Mouse (Mus musculus) brain, embryonic 14.5 days (tissue): ENCODE results near the gene Ech1. TPM values are rescaled to one million over a fixed set of nuclear protein-coding genes. Genes with fewer than 3 reads are reported as not detected.

Source experiments
- DNase-seq: peaks from one replicate; pipeline ENCODE4 v3.0.0-alpha.2; 2011; ENCODE audit warnings: low read depth
- CTCF ChIP-seq: fragments of 200-500 bp; IDR thresholded peaks from 2 replicates; pipeline ENCODE4 v1.5.1; 2012; ENCODE audit warnings: inconsistent platforms, mild to moderate bottlenecking, moderate library complexity, borderline replicate concordance; ENCODE audit not compliant: insufficient read depth, insufficient read length; ENCODE audit errors: extremely low read depth
- POLR2A ChIP-seq: fragments of 200-500 bp; IDR thresholded peaks from 2 replicates; pipeline ENCODE4 v1.6.1; 2012; ENCODE audit warnings: mild to moderate bottlenecking, inconsistent platforms, borderline replicate concordance; ENCODE audit not compliant: poor library complexity, insufficient read depth, insufficient read length, severe bottlenecking; ENCODE audit errors: extremely low read depth
- polyA plus RNA-seq: library from polyadenylated mRNA; depleted of rRNA; stranded (reverse); fragments of >200 nt; gene quantifications from 2 replicates; pipeline ENCODE4 v1.2.3, GENCODE M21; 2012

Gene Ech1
- polyA plus RNA-seq, 1 experiment, result 77.8 TPM

DNA sequence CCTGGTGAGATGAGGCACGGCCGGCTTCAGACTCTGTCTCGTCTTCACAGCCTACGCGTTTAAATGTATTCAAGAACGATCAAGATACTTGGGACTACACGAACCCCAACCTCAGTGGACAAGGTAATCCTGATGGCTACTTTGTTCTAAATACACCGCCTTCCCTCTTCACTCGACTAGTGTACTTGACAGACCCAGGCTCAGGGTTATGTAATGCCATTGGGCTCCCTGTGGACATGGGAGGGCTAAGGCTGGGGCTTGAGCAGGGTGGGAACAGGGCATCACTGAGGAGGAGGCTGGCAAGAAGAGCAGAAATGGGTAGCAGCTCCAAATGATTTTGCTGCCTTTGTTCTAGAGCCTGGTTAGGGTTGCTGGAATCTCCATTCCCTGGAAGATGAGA lies 9.8 kb upstream of the Ech1 start:
- DNase-seq, result no peak

DNA sequence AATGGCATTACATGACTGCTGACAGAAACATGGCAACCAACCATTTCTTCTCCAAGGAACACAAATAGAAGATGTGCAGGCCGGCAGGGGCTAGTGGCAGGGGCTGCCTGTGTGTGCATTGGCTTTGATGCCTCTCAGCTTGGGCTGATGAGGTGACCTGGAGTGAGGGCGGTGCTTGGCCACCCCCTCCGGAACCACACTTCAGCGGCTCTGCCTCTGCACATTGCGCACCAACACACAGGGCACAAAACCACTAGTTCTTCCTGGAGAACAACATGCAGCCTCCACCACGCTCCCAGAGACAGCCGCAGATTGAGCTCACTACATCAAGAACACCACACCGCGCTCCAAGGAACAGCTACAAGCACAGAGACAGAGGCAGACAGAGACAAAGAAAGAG lies 8.8 kb upstream of the Ech1 start:
- DNase-seq, result no peak
- TF ChIP-seq CTCF (no peak), POLR2A (no peak)

More for the DNA sequence above, 9.8 kb upstream of the Ech1 start:
- TF ChIP-seq CTCF (no peak), POLR2A (no peak)

DNA sequence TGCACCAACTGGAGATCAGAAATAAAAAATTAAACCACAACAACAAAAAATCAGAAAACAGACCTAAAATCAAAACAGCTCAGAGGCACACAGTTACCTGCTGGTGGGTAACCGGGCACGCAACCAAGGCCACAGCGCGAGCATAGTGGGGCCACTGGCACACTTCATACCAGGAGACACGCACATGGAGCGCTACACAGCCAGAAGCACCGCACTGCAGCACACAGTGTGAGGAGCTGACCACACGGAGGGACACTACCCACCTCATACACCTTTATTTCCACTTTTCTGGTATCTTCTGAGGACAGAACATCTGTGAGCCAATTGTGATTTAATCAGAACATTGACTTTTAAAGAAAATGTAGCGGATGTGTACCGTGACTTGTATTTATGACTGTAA lies 8.1 kb upstream of the Ech1 start:
- no peak for TF ChIP-seq POLR2A
- TF ChIP-seq CTCF, result no peak
- no peak for DNase-seq

DNA sequence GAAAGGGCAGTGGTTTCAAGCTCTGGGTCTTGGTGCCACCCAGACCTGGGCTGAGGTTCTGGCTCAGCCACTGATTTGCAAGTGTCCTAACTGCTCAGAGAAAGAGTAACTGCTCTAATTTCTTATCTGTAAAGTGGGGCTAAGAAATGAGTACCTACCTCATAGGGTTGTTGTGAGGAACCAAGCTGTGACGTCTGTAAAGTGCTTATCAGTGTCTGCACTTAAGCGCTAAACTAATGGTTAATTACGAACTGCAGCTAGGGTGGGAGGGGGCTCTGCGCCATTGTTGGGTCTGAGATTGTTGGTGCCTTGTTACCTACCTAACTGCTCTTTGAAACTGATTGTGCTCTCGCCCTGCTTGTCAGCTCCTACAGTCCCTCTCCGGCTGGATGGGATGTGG lies 7.5 kb upstream of the Ech1 start:
- no peak for TF ChIP-seq CTCF
- TF ChIP-seq POLR2A, result no peak
- no peak for DNase-seq

DNA sequence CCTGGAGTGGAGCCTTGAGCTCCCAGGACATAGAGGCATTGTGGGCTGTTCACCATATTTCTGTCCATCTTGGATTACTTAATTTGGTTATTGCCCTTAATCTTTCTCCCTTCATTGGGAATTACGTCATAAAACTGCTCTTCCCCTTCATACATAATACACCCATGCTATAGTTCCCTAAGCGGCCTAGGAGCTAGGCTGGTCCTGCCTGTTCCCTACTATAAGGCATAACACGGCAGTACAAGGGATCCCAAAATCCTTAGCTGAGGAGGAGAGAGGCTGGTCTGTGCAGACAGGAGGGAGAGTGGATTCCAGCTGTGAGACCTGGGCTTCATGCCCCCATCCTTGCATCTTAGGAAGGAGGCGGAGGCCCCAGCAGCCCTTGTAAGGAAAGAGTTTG lies 7.1 kb upstream of the Ech1 start:
- TF ChIP-seq POLR2A, result no peak
- TF ChIP-seq CTCF, result no peak
- no peak for DNase-seq

DNA sequence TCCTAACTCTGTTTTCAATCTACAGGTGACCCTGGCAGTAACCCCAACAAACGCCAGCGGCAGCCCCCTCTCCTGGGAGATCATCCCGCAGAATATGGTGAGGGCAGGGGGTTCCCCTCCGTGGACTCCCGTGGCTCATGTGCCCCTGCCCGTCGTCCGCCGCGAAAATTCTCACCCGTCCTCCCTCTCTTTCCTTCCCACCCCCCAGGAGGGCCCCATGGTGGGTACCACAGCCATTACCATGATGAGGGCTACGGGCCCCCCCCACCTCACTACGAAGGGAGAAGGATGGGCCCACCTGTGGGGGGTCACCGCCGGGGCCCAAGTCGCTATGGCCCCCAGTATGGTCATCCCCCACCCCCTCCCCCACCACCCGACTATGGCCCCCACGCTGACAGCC lies 6.6 kb upstream of the Ech1 start:
- TF ChIP-seq CTCF, result no peak
- TF ChIP-seq POLR2A, result no peak
- DNase-seq, result no peak

DNA sequence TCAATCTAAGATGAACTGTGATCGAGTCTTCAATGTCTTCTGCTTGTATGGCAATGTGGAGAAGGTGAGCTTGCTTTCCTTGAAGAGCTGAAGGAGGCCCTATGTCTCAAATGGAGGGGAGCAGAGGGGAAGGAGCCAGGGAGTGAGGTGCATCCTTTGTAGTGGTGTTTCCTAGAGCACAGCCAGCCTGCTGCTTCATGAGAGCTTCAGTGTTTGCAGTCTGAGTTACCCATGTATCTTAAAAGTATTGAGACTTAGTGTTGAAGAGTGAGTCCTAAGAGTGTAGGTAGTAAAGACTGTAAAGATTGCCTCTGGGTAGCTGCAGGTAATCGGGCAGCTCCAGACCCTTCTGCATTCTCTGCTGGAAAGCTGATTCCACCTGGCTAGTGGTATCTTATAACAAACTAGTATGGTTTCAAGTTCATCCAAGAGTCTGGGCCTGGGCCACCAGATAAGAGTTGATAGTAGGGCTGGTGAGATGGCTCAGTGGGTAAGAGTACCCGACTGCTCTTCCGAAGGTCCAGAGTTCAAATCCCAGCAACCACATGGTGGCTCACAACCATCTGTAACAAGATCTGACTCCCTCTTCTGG lies 6.1 kb upstream of the Ech1 start:
- DNase-seq, result no peak
- no peak for TF ChIP-seq CTCF
- TF ChIP-seq POLR2A, result no peak

DNA sequence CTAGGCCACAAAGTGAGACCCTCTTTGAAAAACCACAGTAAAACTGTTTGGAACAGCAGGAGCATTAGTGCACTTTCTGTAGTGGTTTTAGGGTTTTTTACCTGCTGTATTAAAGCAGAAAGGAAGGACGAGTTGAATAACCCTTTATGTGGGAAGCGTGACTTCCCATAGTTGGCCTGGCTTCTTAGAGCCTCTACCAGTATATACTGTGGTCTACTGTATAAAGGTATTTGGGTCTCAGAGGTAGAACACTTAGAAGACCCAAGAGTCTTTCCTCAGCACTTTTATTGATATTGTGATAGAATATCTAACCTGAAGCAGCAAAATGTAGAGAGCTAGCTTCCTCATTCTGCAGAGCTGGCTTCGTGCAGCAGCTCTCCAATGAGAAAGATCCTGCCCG lies 5.4 kb upstream of the Ech1 start:
- TF ChIP-seq CTCF, result no peak
- TF ChIP-seq POLR2A, result no peak
- no peak for DNase-seq

DNA sequence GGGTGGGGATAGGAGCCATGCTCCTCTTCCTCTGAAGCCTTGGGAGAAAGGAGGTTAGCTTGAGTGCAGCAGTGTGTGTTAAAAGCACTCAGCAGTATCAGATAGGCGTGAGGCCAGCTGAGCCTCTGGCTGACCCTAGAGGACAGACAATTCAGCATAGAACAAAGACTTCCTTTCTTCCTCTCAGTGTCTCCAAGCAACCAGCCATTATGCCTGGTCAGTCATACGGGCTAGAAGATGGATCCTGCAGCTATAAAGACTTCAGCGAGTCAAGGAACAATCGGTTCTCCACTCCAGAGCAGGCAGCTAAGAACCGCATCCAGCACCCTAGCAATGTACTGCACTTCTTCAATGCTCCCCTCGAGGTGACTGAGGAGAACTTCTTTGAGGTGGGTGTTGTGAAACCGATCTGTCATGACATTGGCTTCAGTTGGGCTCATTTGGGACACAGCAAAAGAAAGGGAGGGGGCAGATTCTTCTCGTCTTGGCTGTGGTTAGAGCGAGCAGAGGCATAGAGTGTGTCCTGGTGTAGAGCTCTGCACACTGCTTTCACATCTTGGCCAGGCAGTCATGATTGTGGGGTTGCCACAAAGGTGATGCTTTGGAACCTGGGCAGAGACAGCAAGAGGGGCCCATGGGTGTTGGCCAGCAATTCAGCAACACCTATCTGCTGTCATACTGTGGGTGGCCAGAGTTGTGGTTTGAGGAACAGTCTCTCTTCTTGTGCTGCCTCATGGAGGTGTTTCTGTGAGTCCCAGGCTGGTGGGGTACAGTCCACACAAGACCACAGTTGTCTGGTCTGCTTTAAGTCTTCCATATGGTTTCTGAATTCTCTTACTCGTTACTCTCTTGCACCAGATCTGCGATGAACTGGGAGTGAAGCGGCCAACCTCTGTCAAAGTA lies 4.4 kb upstream of the Ech1 start:
- DNase-seq, result peak; percentile 60
- TF ChIP-seq CTCF (no peak), POLR2A (no peak)

DNA sequence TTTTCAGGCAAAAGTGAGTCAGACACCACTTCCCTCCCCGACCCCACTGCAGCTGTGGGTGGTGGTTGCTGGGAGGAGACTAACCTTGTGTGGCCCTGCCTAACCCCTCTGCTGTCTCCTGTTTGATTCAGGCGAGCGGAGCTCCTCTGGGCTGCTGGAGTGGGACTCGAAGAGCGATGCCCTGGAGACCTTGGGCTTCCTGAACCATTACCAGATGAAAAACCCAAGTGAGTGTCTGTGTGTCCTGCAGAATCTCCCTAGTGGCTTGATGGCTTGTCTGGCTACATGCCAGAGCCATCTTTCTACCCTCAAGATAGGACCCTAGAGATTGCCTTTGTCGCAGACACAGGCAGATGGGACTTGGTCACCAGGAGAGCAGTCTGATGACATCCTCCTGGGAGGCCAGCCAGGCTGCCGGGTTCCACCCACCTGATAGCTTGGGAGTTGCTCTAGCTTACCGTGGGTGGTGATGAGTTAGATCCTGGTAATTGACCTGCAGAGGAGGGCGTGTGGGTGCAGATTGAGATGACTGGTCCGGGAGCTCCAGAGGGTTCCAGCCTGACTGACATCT lies 3.7 kb upstream of the Ech1 start:
- DNase-seq, result no peak

DNA sequence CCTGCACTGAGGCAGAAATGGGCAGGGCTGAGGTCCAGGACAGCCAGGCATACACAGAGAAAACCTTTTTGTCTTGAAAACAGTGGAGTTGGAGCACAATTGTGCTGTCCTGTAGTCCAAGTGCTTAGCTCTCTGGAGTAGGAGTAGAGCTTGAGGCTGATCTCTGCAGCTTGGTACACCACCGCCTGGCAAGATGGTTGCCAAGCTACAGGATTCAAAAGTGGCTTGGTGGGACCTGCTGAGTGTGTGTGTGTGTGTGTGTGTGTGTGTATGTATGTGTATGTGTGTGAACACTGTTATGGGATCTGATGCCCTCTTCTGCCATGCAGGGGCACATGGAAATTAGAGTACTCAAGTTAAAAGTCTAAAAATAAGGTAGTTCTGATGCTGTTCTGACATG lies 2.5 kb upstream of the Ech1 start:
- no peak for DNase-seq
- TF ChIP-seq POLR2A (no peak), CTCF (no peak)

More for the DNA sequence above, 3.7 kb upstream of the Ech1 start:
- no peak for TF ChIP-seq CTCF
- no peak for TF ChIP-seq POLR2A

DNA sequence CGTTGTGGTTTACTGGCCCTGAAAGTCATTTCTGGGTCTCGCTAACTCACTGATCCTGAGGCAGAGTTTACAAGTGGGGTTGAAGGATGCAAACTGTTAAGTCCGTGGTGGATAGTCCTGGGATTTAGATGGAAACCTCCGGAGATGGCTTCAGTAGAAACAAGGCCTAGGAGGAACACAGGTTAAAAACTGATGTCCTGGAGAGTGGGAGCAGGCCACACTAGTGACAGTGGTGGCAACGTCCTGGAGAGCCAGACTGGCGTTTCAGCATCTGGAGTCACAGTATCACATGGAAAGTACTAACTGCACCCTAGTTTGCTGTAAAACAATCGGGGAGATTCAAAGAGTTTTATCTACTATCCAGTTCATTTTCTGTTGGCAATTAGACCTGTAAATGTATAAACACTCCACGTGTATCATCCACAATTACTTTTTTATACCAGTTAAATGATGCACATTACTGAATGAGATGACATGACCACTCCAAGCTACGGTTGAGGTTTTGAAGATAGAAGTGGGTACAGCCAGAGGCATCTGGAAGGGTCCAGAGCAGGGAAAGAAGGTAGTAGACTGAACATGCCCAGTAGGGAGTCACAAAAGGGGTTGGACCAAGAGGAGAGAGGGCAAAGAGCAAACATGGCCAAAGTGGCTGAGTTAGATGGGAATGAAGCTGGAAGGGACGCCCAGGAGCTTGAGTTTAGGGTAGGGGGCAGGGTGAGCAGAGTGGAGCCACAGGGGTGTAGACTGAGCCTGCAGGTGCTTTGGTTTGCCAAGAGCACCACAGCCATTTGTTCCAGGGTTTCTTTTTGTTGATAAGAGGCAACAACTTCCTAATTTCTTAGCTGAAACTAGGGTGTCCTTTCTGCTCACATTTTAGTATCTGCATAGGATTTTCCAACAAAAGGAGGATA lies 1.8 kb upstream of the Ech1 start:
- DNase-seq, result no peak
- TF ChIP-seq POLR2A, result no peak
- TF ChIP-seq CTCF, result no peak
